Mouse (Mus musculus): ENCODE measurements around the gene Lrrc2. TPM values are rescaled to one million over a fixed set of nuclear protein-coding genes. Genes with fewer than 3 reads are reported as not detected.

Gene Lrrc2
- total and polyA plus RNA-seq, 3 experiments: 0.07 TPM; not detected in 2

- H3K36me3 ChIP-seq (ENCODE audit: control insufficient read depth in 1 of 2, insufficient read depth in 2 of 2, low read length in 2 of 2): no peaks in the 10 kb centered on the region
- H3K27ac ChIP-seq (ENCODE audit: control insufficient read depth, low read depth, low read length): no peak within 1 kb of the TSS
- DNase-seq (ENCODE audit: low read depth, low spot score): no peak
- H3K79me2 ChIP-seq (ENCODE audit: control insufficient read depth, insufficient read depth, low read length, poor library complexity): no peaks in the 10 kb centered on the region
- no peaks in the 10 kb centered on the region for H3K4me1 ChIP-seq (ENCODE audit: control insufficient read depth in 1 of 2, insufficient read depth in 2 of 2, low read length in 2 of 2)
- no peaks in the 10 kb centered on the region for H3K27me3 ChIP-seq (ENCODE audit: control insufficient read depth in 1 of 2, insufficient read depth in 2 of 2, low read length in 2 of 2)
- TF ChIP-seq BHLHE40 (IDR thresholded peaks at IDR 0.05; ENCODE audit: borderline replicate concordance, low read depth, low read length) (no peak), E2F4 (IDR thresholded peaks at IDR 0.05; ENCODE audit: borderline replicate concordance, low read depth, low read length) (no peak), RCOR1 (IDR thresholded peaks at IDR 0.05; ENCODE audit: low read depth, low read length) (no peak), POLR2AphosphoS5 (IDR thresholded peaks at IDR 0.05; ENCODE audit: borderline replicate concordance, low read depth, low read length) (no peak), NRF1 (IDR thresholded peaks at IDR 0.05; ENCODE audit: insufficient read depth, low read depth, low read length, poor library complexity, severe bottlenecking) (no peak), UBTF (IDR thresholded peaks at IDR 0.05; ENCODE audit: borderline replicate concordance, insufficient read depth, low read depth, low read length) (no peak)
- H3K4me3 ChIP-seq (ENCODE audit: control insufficient read depth in 1 of 2, insufficient read depth in 1 of 2, low read depth in 2 of 2, low read length in 2 of 2): no peak within 1 kb of the TSS
- H3K9ac ChIP-seq (ENCODE audit: control insufficient read depth, low read depth, low read length, poor library complexity, severe bottlenecking): no peak within 1 kb of the TSS
- H3K9me3 ChIP-seq (replicated peaks; ENCODE audit: insufficient read depth, low read length): no peaks in the 10 kb centered on the region
These were observed 34.6 kb upstream of the Lrrc2 start, which contains the start of gene Fam240a for GRCm38 (mm10) chr9:110916786-110917185. TSS of gene Fam240a (minus strand) at chr9:110916861.

GRCm38 (mm10) chr9:110920665-110921419 is 30.5 kb upstream of the Lrrc2 start:
- no peak overlapping the region for H3K9ac ChIP-seq (ENCODE audit: control insufficient read depth, low read depth, low read length, poor library complexity, severe bottlenecking)
- no peaks in the 10 kb centered on the region for H3K9me3 ChIP-seq (replicated peaks; ENCODE audit: insufficient read depth, low read length)
- no peaks in the 10 kb centered on the region for H3K27me3 ChIP-seq (ENCODE audit: control insufficient read depth in 1 of 2, insufficient read depth in 2 of 2, low read length in 2 of 2)
- no peaks in the 10 kb centered on the region for H3K36me3 ChIP-seq (ENCODE audit: control insufficient read depth in 1 of 2, insufficient read depth in 2 of 2, low read length in 2 of 2)
- H3K4me3 ChIP-seq (ENCODE audit: control insufficient read depth in 1 of 2, insufficient read depth in 1 of 2, low read depth in 2 of 2, low read length in 2 of 2): no peak overlapping the region
- H3K27ac ChIP-seq (ENCODE audit: control insufficient read depth, low read depth, low read length): no peak overlapping the region
- TF ChIP-seq ZC3H11A (IDR thresholded peaks at IDR 0.05; ENCODE audit: low read depth, low read length): no peak
- no peak for TF ChIP-seq POLR2AphosphoS2 (IDR thresholded peaks at IDR 0.05; ENCODE audit: low read length)
- TF ChIP-seq UBTF (IDR thresholded peaks at IDR 0.05; ENCODE audit: borderline replicate concordance, insufficient read depth, low read depth, low read length): no peak
- no peak for TF ChIP-seq CTCF (IDR thresholded peaks at IDR 0.05 in 2 of 3, conservative IDR thresholded peaks at IDR 0.05 in 1 of 3; ENCODE audit: control insufficient read depth in 1 of 3, insufficient read depth in 1 of 3, low read depth in 2 of 3, low read length in 3 of 3, poor library complexity in 1 of 3, severe bottlenecking in 1 of 3)
- no peak for TF ChIP-seq MAX (IDR thresholded peaks at IDR 0.05; ENCODE audit: low read length)
- TF ChIP-seq POLR2AphosphoS5 (IDR thresholded peaks at IDR 0.05; ENCODE audit: borderline replicate concordance, low read depth, low read length): no peak
- TF ChIP-seq POLR2A (IDR thresholded peaks at IDR 0.05; ENCODE audit: control insufficient read depth in 1 of 2, insufficient read depth in 1 of 2, low read depth in 1 of 2, low read length in 2 of 2, poor library complexity in 1 of 2): no peak
- no peak for TF ChIP-seq EP300 (IDR thresholded peaks at IDR 0.05; ENCODE audit: low read depth in 1 of 2, low read length in 2 of 2)
- no peak for TF ChIP-seq USF1 (IDR thresholded peaks at IDR 0.05; ENCODE audit: low read depth, low read length)
- TF ChIP-seq TAL1 (IDR thresholded peaks at IDR 0.05; ENCODE audit: low read length): no peak
- no peak for TF ChIP-seq SMC3 (IDR thresholded peaks at IDR 0.05; ENCODE audit: low read depth, low read length)
- TF ChIP-seq GABPA (IDR thresholded peaks at IDR 0.05; ENCODE audit: low read depth, low read length): no peak
- no peak for TF ChIP-seq TBP (IDR thresholded peaks at IDR 0.05; ENCODE audit: low read depth, low read length)
- TF ChIP-seq ZMIZ1 (IDR thresholded peaks at IDR 0.05; ENCODE audit: low read depth, low read length): no peak
- no peak for TF ChIP-seq ETS1 (IDR thresholded peaks at IDR 0.05; ENCODE audit: low read depth, low read length)
- TF ChIP-seq KAT2A (conservative IDR thresholded peaks at IDR 0.05; ENCODE audit: low read depth, low read length): no peak
- no peaks in the 10 kb centered on the region for H3K79me2 ChIP-seq (ENCODE audit: control insufficient read depth, insufficient read depth, low read length, poor library complexity)
- no peak for DNase-seq (ENCODE audit: low read depth, low spot score)
- no peaks in the 10 kb centered on the region for H3K4me1 ChIP-seq (ENCODE audit: control insufficient read depth in 1 of 2, insufficient read depth in 2 of 2, low read length in 2 of 2)

Data from MEL (cell line).